Mouse (Mus musculus) ES-E14 (cell line): ENCODE measurements around the gene Cep170. TPM values are rescaled to one million over a fixed set of nuclear protein-coding genes. Genes with fewer than 3 reads are reported as not detected.

Source experiments
- DNase-seq: peaks from one replicate; pipeline ENCODE4 v3.0.0-alpha.2; 2013; ENCODE audit warnings: low read depth, low spot score
- H3K27ac ChIP-seq: 2 replicates; pipeline ENCODE4 v1.5.1; 2012; ENCODE audit warnings: low read depth, mild to moderate bottlenecking, low read length, moderate library complexity, mixed read lengths; ENCODE audit not compliant: poor library complexity, insufficient read depth, severe bottlenecking
- H3K36me3 ChIP-seq: 2 replicates; pipeline ENCODE4 v1.6.1; 2012; ENCODE audit warnings: mild to moderate bottlenecking, low read length, moderate library complexity, mixed read lengths; ENCODE audit not compliant: control insufficient read depth, poor library complexity, insufficient read depth, severe bottlenecking
- H3K4me1 ChIP-seq, 2 experiments: fragments of 150-350 bp in 1 of 2; sonication (generic) in 1 of 2; 2 replicates each; pipeline ENCODE4 v1.6.1; 2012; ENCODE audit warnings: low read length in 2 of 2, mild to moderate bottlenecking in 1 of 2, mixed read lengths in 1 of 2; ENCODE audit not compliant: control insufficient read depth in 2 of 2, insufficient read depth in 2 of 2, poor library complexity in 1 of 2
- H3K4me3 ChIP-seq, 2 experiments: fragments of 150-350 bp in 1 of 2; sonication (generic) in 1 of 2; 2 replicates each; pipeline ENCODE4 v1.5.1; 2012; ENCODE audit warnings: low read length in 2 of 2, low read depth in 1 of 2, mild to moderate bottlenecking in 1 of 2, mixed read lengths in 1 of 2; ENCODE audit not compliant: insufficient read depth in 1 of 2, poor library complexity in 1 of 2, severe bottlenecking in 1 of 2
- H3K9ac ChIP-seq: 2 replicates; pipeline ENCODE4 v1.6.1; 2012; ENCODE audit warnings: low read depth, mild to moderate bottlenecking, low read length, mixed read lengths; ENCODE audit not compliant: poor library complexity, insufficient read depth, severe bottlenecking
- H3K9me3 ChIP-seq: fragments of 150-350 bp; sonication (generic); 2 replicates; pipeline ENCODE4 v1.6.1; 2012; ENCODE audit warnings: low read depth, mild to moderate bottlenecking, low read length; ENCODE audit not compliant: control insufficient read depth, insufficient read depth
- CHD2 ChIP-seq: IDR thresholded peaks from 2 replicates; pipeline ENCODE4 v1.6.1; 2014; ENCODE audit warnings: mild to moderate bottlenecking, low read depth, low read length, inconsistent platforms
- HCFC1 ChIP-seq: IDR thresholded peaks from 2 replicates; pipeline ENCODE4 v1.6.1; 2012; ENCODE audit warnings: low read length, inconsistent platforms, borderline replicate concordance; ENCODE audit not compliant: insufficient read depth
- MAFK ChIP-seq: IDR thresholded peaks from 2 replicates; pipeline ENCODE4 v1.6.1; 2014; ENCODE audit warnings: mild to moderate bottlenecking, low read depth, low read length, inconsistent platforms; ENCODE audit not compliant: insufficient read depth
- ZC3H11A ChIP-seq: IDR thresholded peaks from 2 replicates; pipeline ENCODE4 v1.6.1; 2012; ENCODE audit warnings: low read depth, mild to moderate bottlenecking, inconsistent platforms, low read length, borderline replicate concordance
- ZNF384 ChIP-seq: IDR thresholded peaks from 2 replicates; pipeline ENCODE4 v1.6.1; 2012; ENCODE audit warnings: low read depth, low read length, inconsistent platforms
- in situ Hi-C, 2 experiments: fragments of 600-800 bp; cut with MboI; formaldehyde crosslinking; loops; one replicate each; pipeline ENCODE4 v1.15.1; 2025; ENCODE audit warnings: low sequenced_read_pairs in 2 of 2, inconsistent platforms in 1 of 2; ENCODE audit not compliant: unreplicated experiment in 2 of 2
- total RNA-seq: library from RNA; depleted of rRNA; stranded (reverse); fragments of 300-350 nt; gene quantifications from 2 replicates; pipeline ENCODE4 v1.2.3, GENCODE M21; 2012

The Cep170 gene
- total RNA-seq, 1 experiment = 20.8 TPM

DNA sequence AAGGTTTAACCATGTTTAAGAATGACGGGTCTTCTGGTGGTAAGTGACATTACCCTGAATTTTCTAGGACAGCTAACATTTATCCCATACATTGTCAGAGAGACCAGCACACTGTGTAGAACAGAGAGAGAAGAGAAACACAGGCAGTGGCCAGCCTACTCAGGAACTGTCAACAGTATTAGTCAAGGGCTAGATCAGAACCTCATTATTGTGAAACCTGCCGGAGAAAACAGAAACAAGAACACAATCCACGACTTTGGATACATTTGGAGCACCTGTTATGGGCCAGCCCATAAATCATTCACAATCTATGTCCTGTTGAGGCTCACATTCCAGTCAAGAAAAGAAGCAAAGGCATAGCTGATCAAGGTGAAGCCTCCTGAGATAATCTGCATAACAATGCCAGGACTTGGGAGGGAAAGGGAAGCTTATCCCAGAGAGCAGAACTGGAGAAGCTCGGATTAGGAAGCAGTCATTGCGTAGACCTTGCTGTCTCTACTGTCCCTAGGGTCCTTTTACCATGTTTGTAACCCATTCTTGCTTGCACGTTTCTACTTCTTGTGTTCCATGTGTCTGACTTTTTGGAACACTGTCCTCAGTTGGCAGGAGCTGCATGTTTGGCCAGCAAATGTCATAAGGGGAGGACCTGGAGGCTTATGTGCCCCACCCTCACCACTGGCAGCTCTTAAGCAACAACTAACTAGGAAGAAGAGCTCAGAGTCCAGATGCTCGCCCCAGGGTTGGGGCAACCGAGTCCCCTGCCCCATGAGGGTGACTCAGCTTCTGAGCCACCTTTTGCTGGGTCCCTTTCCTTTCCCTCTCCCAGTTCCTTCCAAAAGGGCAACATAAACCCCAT lies 89.8 kb downstream of the Cep170 start:
- H3K27ac ChIP-seq = no peak overlapping the region
- H3K36me3 ChIP-seq = no peaks in the 10 kb centered on the region
- no peak for TF ChIP-seq ZNF384
- no peak for TF ChIP-seq HCFC1
- TF ChIP-seq ZC3H11A = no peak
- TF ChIP-seq MAFK = no peak
- no peak for TF ChIP-seq CHD2
- H3K4me1 ChIP-seq = peaks cover 3 to 4% of the 10 kb centered on the region in 2 experiments; a peak in 2 of 4 replicates
- in situ Hi-C loops = no loop called here
- no peaks in the 10 kb centered on the region for H3K9me3 ChIP-seq
- no peak overlapping the region for H3K4me3 ChIP-seq
- DNase-seq = no peak
- H3K9ac ChIP-seq = no peak overlapping the region

DNA sequence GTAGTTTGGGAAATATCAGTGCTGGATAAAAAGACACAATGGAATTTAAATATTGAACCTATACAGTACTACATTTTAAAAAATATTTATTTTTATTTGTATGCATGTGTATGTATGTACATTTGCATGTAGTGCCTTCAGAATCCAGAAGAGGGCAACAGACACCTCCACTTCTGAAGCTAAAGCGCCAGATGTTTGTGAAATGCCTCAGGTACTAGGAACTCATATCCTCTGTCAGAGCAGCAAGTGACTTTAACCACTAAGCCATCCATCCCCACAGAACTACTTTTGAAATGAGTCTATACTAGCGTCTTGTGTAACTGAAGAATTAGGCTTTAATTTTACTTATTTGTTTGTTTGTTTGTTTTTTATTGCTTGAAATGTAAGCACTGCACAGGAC lies 101.4 kb downstream of the Cep170 start:
- Histone ChIP-seq H3K36me3 (no peaks in the 10 kb centered on the region), H3K9me3 (no peaks in the 10 kb centered on the region), H3K4me1 (no peaks in the 10 kb centered on the region), H3K9ac (no peak overlapping the region), H3K4me3 (no peak overlapping the region), H3K27ac (no peak overlapping the region)
- TF ChIP-seq CHD2 (no peak), ZC3H11A (peak; percentile 88), MAFK (no peak)
- peak; percentile 36 for DNase-seq
- in situ Hi-C loops = no loop called here

DNA sequence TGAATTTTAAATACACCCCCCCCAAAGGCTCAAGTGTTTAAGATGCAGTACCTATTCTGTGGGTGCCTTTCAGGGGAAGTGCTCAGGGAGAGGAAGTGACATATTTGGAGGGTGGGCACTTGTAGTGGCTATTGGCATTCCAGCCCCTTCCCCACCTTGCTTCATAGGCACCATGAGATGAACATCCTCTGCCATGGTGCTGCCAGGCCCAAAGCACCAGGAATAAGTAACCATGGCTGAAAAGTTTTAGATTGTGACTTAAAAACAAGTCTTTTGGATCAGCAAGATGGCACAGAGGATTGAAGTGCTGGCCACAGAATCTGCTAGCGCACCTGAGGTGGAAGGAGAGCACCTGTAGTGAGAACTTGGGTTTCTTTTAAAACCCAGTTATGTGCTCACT lies 113.6 kb downstream of the Cep170 start:
- Histone ChIP-seq H3K4me3 (no peak overlapping the region), H3K27ac (no peak overlapping the region), H3K4me1 (no peaks in the 10 kb centered on the region), H3K9me3 (no peaks in the 10 kb centered on the region), H3K36me3 (no peaks in the 10 kb centered on the region), H3K9ac (no peak overlapping the region)
- no peak for DNase-seq
- in situ Hi-C loops = no loop called here
- TF ChIP-seq CHD2 (no peak), MAFK (no peak), ZC3H11A (no peak), ZNF384 (no peak), HCFC1 (no peak)

- no peaks in the 10 kb centered on the region for H3K36me3 ChIP-seq
- no peaks in the 10 kb centered on the region for H3K9me3 ChIP-seq
- no peak overlapping the region for H3K27ac ChIP-seq
- DNase-seq = no peak
- H3K9ac ChIP-seq = no peak overlapping the region
- no peak overlapping the region for H3K4me3 ChIP-seq
- no peaks in the 10 kb centered on the region for H3K4me1 ChIP-seq
- in situ Hi-C loops = no loop called here
- TF ChIP-seq ZNF384 (no peak), ZC3H11A (no peak; the same call in 1 of the 2 replicates), CHD2 (no peak), HCFC1 (no peak), MAFK (no peak)
Observed at GRCm38 (mm10) chr1:176699793-176700192, 114.1 kb downstream of the Cep170 start.
